Mouse (Mus musculus): ENCODE data around the gene Fgf10. TPM values are rescaled to one million over a fixed set of nuclear protein-coding genes. Genes with fewer than 3 reads are reported as not detected.

The Fgf10 gene
- polyA plus RNA-seq, 1 experiment from 2014 or later, result 6.9 TPM

DNA sequence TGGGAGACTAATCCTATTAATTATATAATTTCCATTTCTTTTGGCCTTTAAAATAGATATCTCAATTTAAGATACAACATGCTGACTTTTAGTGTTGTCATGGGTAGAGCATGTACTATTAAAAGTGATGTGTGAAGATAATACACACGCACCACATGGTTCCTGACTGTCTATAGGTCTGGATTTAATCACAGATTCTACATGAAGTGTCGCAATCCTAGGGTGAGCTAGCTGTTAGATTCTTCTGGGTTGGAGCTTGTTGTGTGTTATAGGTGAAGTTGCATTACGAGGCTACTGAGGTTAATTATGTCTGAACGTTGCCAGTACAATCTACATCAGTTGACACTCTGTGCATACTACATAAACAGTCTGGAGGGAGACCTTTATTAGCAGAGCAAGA is 73.2 kb downstream of the Fgf10 start:
- Histone ChIP-seq H3K4me2 (ENCODE audit: low read depth, low read length) (no peak overlapping the region), H3K27ac (ENCODE audit: low read length) (no peak overlapping the region), H3K9ac (ENCODE audit: low read length) (no peak overlapping the region), H3K27me3 (ENCODE audit: control insufficient read depth, insufficient read depth, low read length) (no peaks in the 10 kb centered on the region), H3K4me3 (replicated peaks; ENCODE audit: low read length) (no peak overlapping the region), H3K4me1 (ENCODE audit: control insufficient read depth, insufficient read depth, low read length) (no peaks in the 10 kb centered on the region), H3K36me3 (ENCODE audit: control insufficient read depth, insufficient read depth, low read length) (no peaks in the 10 kb centered on the region), H3K9me3 (replicated peaks; ENCODE audit: control insufficient read depth, low read length) (no peaks in the 10 kb centered on the region)
- WGBS, result 68% methylated on average over 4 of the region's 4 CpGs
- ATAC-seq (ENCODE audit: insufficient read depth, low FRiP score), result no peak

DNA sequence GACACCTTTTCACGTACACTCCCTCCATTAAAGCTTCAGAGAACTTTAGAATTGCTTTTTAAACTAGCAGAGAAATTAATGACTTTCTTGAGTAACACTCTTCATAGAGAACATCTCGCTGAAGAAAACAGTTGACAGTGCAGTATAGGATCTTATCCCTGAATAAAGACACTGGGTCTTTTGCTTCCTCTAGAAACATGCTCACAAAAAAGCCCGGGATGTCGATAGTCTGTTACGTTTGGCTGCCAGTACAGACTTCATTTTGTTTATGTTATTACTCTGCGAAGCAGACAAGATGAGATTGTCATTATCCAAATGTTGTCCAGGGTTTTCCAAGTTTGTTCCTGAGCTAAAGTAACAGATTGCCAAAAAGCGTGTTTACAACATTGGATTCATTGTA is 75.2 kb downstream of the Fgf10 start:
- Histone ChIP-seq H3K9ac (ENCODE audit: low read length) (no peak overlapping the region), H3K4me2 (ENCODE audit: low read depth, low read length) (no peak overlapping the region), H3K27me3 (ENCODE audit: control insufficient read depth, insufficient read depth, low read length) (no peaks in the 10 kb centered on the region), H3K4me3 (replicated peaks; ENCODE audit: low read length) (no peak overlapping the region), H3K36me3 (ENCODE audit: control insufficient read depth, insufficient read depth, low read length) (no peaks in the 10 kb centered on the region), H3K4me1 (ENCODE audit: control insufficient read depth, insufficient read depth, low read length) (no peaks in the 10 kb centered on the region), H3K27ac (ENCODE audit: low read length) (no peak overlapping the region), H3K9me3 (replicated peaks; ENCODE audit: control insufficient read depth, low read length) (no peaks in the 10 kb centered on the region)
- no peak for ATAC-seq (ENCODE audit: insufficient read depth, low FRiP score)
- 57% methylated on average over 7 of the region's 7 CpGs for WGBS

DNA sequence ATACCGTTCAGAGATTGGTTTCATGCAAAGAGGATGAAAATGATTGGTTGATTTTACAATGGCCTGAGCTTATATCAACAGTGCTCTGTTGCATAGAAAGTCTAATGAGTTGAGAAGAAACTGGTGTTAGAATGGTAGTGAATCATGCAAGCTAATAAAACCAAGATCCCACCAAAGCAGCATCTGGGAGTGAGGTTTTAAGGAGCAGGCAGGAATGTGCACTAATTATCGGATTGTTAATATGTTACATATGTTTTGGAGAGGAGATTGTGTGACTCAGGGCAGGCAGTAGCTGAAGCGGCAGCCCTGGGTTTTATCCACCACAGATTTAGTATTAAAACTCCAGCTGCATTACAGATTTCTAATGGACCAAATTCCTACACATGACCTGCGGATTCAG is 76.8 kb downstream of the Fgf10 start:
- Histone ChIP-seq H3K36me3 (ENCODE audit: control insufficient read depth, insufficient read depth, low read length) (no peaks in the 10 kb centered on the region), H3K4me3 (replicated peaks; ENCODE audit: low read length) (no peak overlapping the region), H3K27ac (ENCODE audit: low read length) (no peak overlapping the region), H3K4me2 (ENCODE audit: low read depth, low read length) (no peak overlapping the region), H3K27me3 (ENCODE audit: control insufficient read depth, insufficient read depth, low read length) (no peaks in the 10 kb centered on the region), H3K9ac (ENCODE audit: low read length) (no peak overlapping the region), H3K9me3 (replicated peaks; ENCODE audit: control insufficient read depth, low read length) (no peaks in the 10 kb centered on the region), H3K4me1 (ENCODE audit: control insufficient read depth, insufficient read depth, low read length) (no peaks in the 10 kb centered on the region)
- ATAC-seq (ENCODE audit: insufficient read depth, low FRiP score), result no peak
- WGBS, result 68% methylated on average over 4 of the region's 4 CpGs

GRCm38 (mm10) chr13:118754024-118754423 is 84.4 kb downstream of the Fgf10 start:
- 76% methylated on average over 4 of the region's 4 CpGs for WGBS
- Histone ChIP-seq H3K36me3 (ENCODE audit: control insufficient read depth, insufficient read depth, low read length) (no peaks in the 10 kb centered on the region), H3K4me1 (ENCODE audit: control insufficient read depth, insufficient read depth, low read length) (no peaks in the 10 kb centered on the region), H3K9me3 (replicated peaks; ENCODE audit: control insufficient read depth, low read length) (no peaks in the 10 kb centered on the region), H3K27me3 (ENCODE audit: control insufficient read depth, insufficient read depth, low read length) (no peaks in the 10 kb centered on the region), H3K27ac (ENCODE audit: low read length) (no peak overlapping the region), H3K4me2 (ENCODE audit: low read depth, low read length) (no peak overlapping the region), H3K9ac (ENCODE audit: low read length) (no peak overlapping the region), H3K4me3 (replicated peaks; ENCODE audit: low read length) (no peak overlapping the region)
- ATAC-seq (ENCODE audit: insufficient read depth, low FRiP score), result no peak

GRCm38 (mm10) chr13:118759021-118759420 is 89.4 kb downstream of the Fgf10 start:
- no peak for ATAC-seq (ENCODE audit: insufficient read depth, low FRiP score)
- Histone ChIP-seq H3K9ac (ENCODE audit: low read length) (no peak overlapping the region), H3K4me1 (ENCODE audit: control insufficient read depth, insufficient read depth, low read length) (no peaks in the 10 kb centered on the region), H3K27me3 (ENCODE audit: control insufficient read depth, insufficient read depth, low read length) (no peaks in the 10 kb centered on the region), H3K4me2 (ENCODE audit: low read depth, low read length) (no peak overlapping the region), H3K4me3 (replicated peaks; ENCODE audit: low read length) (no peak overlapping the region), H3K9me3 (replicated peaks; ENCODE audit: control insufficient read depth, low read length) (no peaks in the 10 kb centered on the region), H3K36me3 (ENCODE audit: control insufficient read depth, insufficient read depth, low read length) (no peaks in the 10 kb centered on the region), H3K27ac (ENCODE audit: low read length) (no peak overlapping the region)
- 39% methylated on average over 2 of the region's 2 CpGs for WGBS

- H3K36me3 ChIP-seq (ENCODE audit: control insufficient read depth, insufficient read depth, low read length), result no peaks in the 10 kb centered on the region
- no peak overlapping the region for H3K4me2 ChIP-seq (ENCODE audit: low read depth, low read length)
- H3K4me1 ChIP-seq (ENCODE audit: control insufficient read depth, insufficient read depth, low read length), result no peaks in the 10 kb centered on the region
- H3K27ac ChIP-seq (ENCODE audit: low read length), result no peak overlapping the region
- 97% methylated on average over 2 of the region's 2 CpGs for WGBS
- no peaks in the 10 kb centered on the region for H3K27me3 ChIP-seq (ENCODE audit: control insufficient read depth, insufficient read depth, low read length)
- no peaks in the 10 kb centered on the region for H3K9me3 ChIP-seq (replicated peaks; ENCODE audit: control insufficient read depth, low read length)
- no peak for ATAC-seq (ENCODE audit: insufficient read depth, low FRiP score)
- H3K4me3 ChIP-seq (replicated peaks; ENCODE audit: low read length), result no peak overlapping the region
- no peak overlapping the region for H3K9ac ChIP-seq (ENCODE audit: low read length)
Observed at GRCm38 (mm10) chr13:118762982-118763381, 93.4 kb downstream of the Fgf10 start.

DNA sequence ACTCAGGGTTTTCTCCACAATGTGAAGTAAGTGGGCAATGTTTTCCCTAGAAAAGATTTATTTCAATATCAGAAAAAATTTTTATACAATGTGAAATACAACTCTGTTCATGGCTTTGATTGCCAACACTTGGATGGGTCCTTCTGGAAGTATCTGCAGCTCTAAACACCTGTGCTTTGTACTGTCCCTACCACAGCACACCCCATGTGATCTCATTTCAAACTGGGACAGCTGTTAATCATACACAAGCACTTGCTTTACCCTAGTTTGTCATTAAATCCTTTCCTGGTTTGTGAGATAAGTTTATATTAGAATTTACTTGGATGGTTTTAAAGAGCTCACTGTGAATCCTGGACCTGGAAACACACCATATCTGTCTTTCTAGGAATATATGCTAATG is 102.6 kb downstream of the Fgf10 start:
- Histone ChIP-seq H3K9ac (ENCODE audit: low read length) (no peak overlapping the region), H3K4me2 (ENCODE audit: low read depth, low read length) (no peak overlapping the region), H3K36me3 (ENCODE audit: control insufficient read depth, insufficient read depth, low read length) (no peaks in the 10 kb centered on the region), H3K27ac (ENCODE audit: low read length) (no peak overlapping the region), H3K9me3 (replicated peaks; ENCODE audit: control insufficient read depth, low read length) (no peaks in the 10 kb centered on the region), H3K4me1 (ENCODE audit: control insufficient read depth, insufficient read depth, low read length) (no peaks in the 10 kb centered on the region), H3K27me3 (ENCODE audit: control insufficient read depth, insufficient read depth, low read length) (no peaks in the 10 kb centered on the region), H3K4me3 (replicated peaks; ENCODE audit: low read length) (no peak overlapping the region)
- ATAC-seq (ENCODE audit: insufficient read depth, low FRiP score), result no peak

DNA sequence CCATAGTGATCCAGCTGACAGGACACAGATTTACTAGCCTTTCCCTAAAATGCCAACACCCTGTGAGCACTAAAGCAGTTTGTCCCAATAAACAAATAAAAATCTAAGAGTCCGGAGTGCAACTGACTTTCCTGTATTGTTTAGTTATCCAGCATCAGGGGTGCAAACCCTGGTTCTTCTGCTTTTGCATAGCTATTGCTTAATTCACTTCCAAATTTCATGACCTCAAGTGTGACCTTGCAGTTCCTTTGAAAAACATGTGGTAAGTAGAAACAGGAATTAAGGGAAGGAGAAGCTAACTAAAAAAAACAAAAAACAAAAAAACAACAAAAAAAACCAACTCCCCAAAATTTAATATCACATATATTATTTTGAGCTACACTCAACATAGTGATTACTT is 105.6 kb downstream of the Fgf10 start:
- WGBS, result 56% methylated on average over 1 of the region's 1 CpGs
- Histone ChIP-seq H3K4me3 (replicated peaks; ENCODE audit: low read length) (no peak overlapping the region), H3K4me2 (ENCODE audit: low read depth, low read length) (no peak overlapping the region), H3K27ac (ENCODE audit: low read length) (no peak overlapping the region), H3K27me3 (ENCODE audit: control insufficient read depth, insufficient read depth, low read length) (no peaks in the 10 kb centered on the region), H3K9ac (ENCODE audit: low read length) (no peak overlapping the region), H3K36me3 (ENCODE audit: control insufficient read depth, insufficient read depth, low read length) (no peaks in the 10 kb centered on the region), H3K4me1 (ENCODE audit: control insufficient read depth, insufficient read depth, low read length) (no peaks in the 10 kb centered on the region), H3K9me3 (replicated peaks; ENCODE audit: control insufficient read depth, low read length) (no peaks in the 10 kb centered on the region)
- ATAC-seq (ENCODE audit: insufficient read depth, low FRiP score), result no peak

DNA sequence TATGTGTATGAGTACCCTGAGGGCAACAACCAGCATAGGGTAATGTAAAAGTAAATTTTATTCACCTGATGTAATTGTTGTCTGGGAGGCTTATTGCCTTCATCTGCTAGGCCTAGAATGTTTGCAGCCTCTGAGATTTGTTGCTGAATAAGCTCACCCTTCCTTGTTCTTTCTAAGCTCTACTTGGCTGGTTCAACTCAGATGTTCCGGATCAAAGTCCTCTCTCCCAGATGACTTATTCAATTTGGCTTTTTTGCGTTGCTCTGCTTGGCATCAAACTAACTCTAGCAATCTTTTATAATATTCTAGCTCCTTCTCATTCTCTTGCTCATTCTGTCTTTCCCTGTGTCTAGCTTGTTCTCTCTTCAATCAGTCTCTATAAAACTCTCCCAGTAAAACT is 109.6 kb downstream of the Fgf10 start:
- Histone ChIP-seq H3K9ac (ENCODE audit: low read length) (no peak overlapping the region), H3K9me3 (replicated peaks; ENCODE audit: control insufficient read depth, low read length) (no peaks in the 10 kb centered on the region), H3K4me2 (ENCODE audit: low read depth, low read length) (no peak overlapping the region), H3K4me3 (replicated peaks; ENCODE audit: low read length) (no peak overlapping the region), H3K36me3 (ENCODE audit: control insufficient read depth, insufficient read depth, low read length) (no peaks in the 10 kb centered on the region), H3K4me1 (ENCODE audit: control insufficient read depth, insufficient read depth, low read length) (no peaks in the 10 kb centered on the region), H3K27ac (ENCODE audit: low read length) (no peak overlapping the region), H3K27me3 (ENCODE audit: control insufficient read depth, insufficient read depth, low read length) (no peaks in the 10 kb centered on the region)
- 77% methylated on average over 2 of the region's 2 CpGs for WGBS
- no peak for ATAC-seq (ENCODE audit: insufficient read depth, low FRiP score)

DNA sequence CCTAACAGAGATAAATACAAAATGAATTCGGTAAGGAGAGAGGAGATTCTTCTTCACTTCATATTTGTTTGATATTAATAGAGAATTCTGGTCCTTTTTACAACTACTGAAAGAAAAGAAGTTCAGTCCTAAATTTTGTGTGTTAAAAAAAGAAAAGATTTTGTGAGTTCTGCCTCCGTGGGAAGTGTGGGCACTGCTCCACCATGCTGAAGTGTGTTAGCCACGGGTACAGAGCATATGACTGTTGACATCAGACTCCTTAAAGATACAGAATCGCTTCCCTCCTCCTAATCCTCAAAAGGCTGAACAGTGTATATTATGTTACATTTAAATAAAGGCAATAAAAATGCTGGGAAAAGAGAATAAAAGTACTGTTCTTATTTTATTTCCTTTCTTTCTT is 122.2 kb downstream of the Fgf10 start:
- Histone ChIP-seq H3K36me3 (ENCODE audit: control insufficient read depth, insufficient read depth, low read length) (no peaks in the 10 kb centered on the region), H3K27me3 (ENCODE audit: control insufficient read depth, insufficient read depth, low read length) (no peaks in the 10 kb centered on the region), H3K27ac (ENCODE audit: low read length) (no peak overlapping the region), H3K9ac (ENCODE audit: low read length) (no peak overlapping the region), H3K4me3 (replicated peaks; ENCODE audit: low read length) (no peak overlapping the region), H3K4me1 (ENCODE audit: control insufficient read depth, insufficient read depth, low read length) (no peaks in the 10 kb centered on the region), H3K4me2 (ENCODE audit: low read depth, low read length) (no peak overlapping the region), H3K9me3 (replicated peaks; ENCODE audit: control insufficient read depth, low read length) (no peaks in the 10 kb centered on the region)
- 60% methylated on average over 4 of the region's 4 CpGs for WGBS
- no peak for ATAC-seq (ENCODE audit: insufficient read depth, low FRiP score)

Data from stomach, embryonic 16.5 days (tissue).